In genomic region chr10:81494260-81495041, GRCm38 (mm10) we compare ENCODE assay signal across 8 mouse cellular contexts. TPM values are rescaled to one million over a fixed set of nuclear protein-coding genes. Genes with fewer than 3 reads are reported as not detected.
DNase-seq lines count a peak whose midpoint lies in the region; ATAC-seq and TF ChIP-seq lines count a peak whose summit lies in the region.

No protein-coding gene starts in this region.

- no peak overlapping the region for H3K27ac ChIP-seq in heart, embryonic 10.5 days
- H3K27ac ChIP-seq in bone marrow, adult 2 months (ENCODE audit: control insufficient read depth, insufficient read depth, low read depth, low read length, poor library complexity) = peak overlapping the region; percentile 65
- no peak overlapping the region for H3K27ac ChIP-seq in midbrain, embryonic 12.5 days (replicated peaks)

- DNase-seq in heart, embryonic 10.5 days (ENCODE audit: low spot score) = no peak
- no peak for DNase-seq in heart, adult 9 months (ENCODE audit: low spot score in 2 of 2)
- DNase-seq in induced T-regulatory cell, adult 2 months (ENCODE audit: low read depth) = peak; percentile 19
- no peak for DNase-seq in adipocyte (ENCODE audit: low spot score)
- DNase-seq in embryo, embryonic 9.5 days (ENCODE audit: extremely low spot score) = no peak

- H3K4me2 ChIP-seq in midbrain, embryonic 12.5 days (replicated peaks) = peak overlapping the region; percentile 89

- WGBS in heart, embryonic 10.5 days = 88% methylated on average over 11 of the region's 11 CpGs
- WGBS in bone marrow, adult 2 months = 47% methylated on average over 11 of the region's 11 CpGs
- WGBS in midbrain, embryonic 12.5 days = 94% methylated on average over 11 of the region's 11 CpGs

- ATAC-seq in midbrain, embryonic 12.5 days (ENCODE audit: low FRiP score, low read depth) = no peak
- no peak for ATAC-seq in erythroid progenitor cell, adult 5-6 weeks (replicated peaks; ENCODE audit: low FRiP score, poor library complexity, severe bottlenecking)

- H3K27me3 ChIP-seq in heart, embryonic 10.5 days (ENCODE audit: insufficient read depth, poor library complexity, severe bottlenecking) = no peaks in the 10 kb centered on the region
- H3K27me3 ChIP-seq in midbrain, embryonic 12.5 days = no peaks in the 10 kb centered on the region; the same call in 1 of the 2 replicates

- no peak for TF ChIP-seq POLR2A in bone marrow, adult 2 months (IDR thresholded peaks at IDR 0.05; ENCODE audit: borderline replicate concordance, control insufficient read depth, low read depth, low read length)

- no peaks in the 10 kb centered on the region for H3K9me3 ChIP-seq in heart, embryonic 10.5 days
- no peaks in the 10 kb centered on the region for H3K9me3 ChIP-seq in midbrain, embryonic 12.5 days

- H3K4me1 ChIP-seq in heart, embryonic 10.5 days = peaks cover 39% of the 10 kb centered on the region
- H3K4me1 ChIP-seq in bone marrow, adult 2 months (ENCODE audit: control insufficient read depth, insufficient read depth, low read length) = no peaks in the 10 kb centered on the region; the same call in 1 of the 2 replicates
- H3K4me1 ChIP-seq in midbrain, embryonic 12.5 days = peaks cover 20% of the 10 kb centered on the region

- no peak for TF ChIP-seq CTCF in bone marrow, adult 2 months (IDR thresholded peaks at IDR 0.05; ENCODE audit: control insufficient read depth, insufficient read depth, low read length)

- no peak overlapping the region; the same call in 1 of the 2 replicates for H3K9ac ChIP-seq in midbrain, embryonic 12.5 days (replicated peaks)

- H3K36me3 ChIP-seq in heart, embryonic 10.5 days = peaks cover 43% of the 10 kb centered on the region
- H3K36me3 ChIP-seq in midbrain, embryonic 12.5 days = peaks cover 40% of the 10 kb centered on the region

- peak overlapping the region; percentile 69 for H3K4me3 ChIP-seq in heart, embryonic 10.5 days
- H3K4me3 ChIP-seq in bone marrow, adult 2 months (replicated peaks; ENCODE audit: control insufficient read depth, low read depth, low read length) = peak overlapping the region; percentile 84
- H3K4me3 ChIP-seq in midbrain, embryonic 12.5 days = peak overlapping the region; percentile 73

RNA-seq across cellular contexts. Expression of gene Ncln, which starts 1.7 kb away (rescaled TPM):
- 75.3 and 86.1 TPM in 2 replicates for polyA plus RNA-seq in heart, embryonic 10.5 days (2016; fragmentation: Nextera tagmentation; extraction: Ambion mirVana)
- 30.2 and 61.0 TPM in 2 replicates for polyA plus RNA-seq in bone marrow, adult 2 months (2011; ENCODE audit: insufficient read depth, insufficient read length, low replicate concordance, missing spikeins)
- 66.9 and 68.3 TPM in 2 replicates for polyA plus RNA-seq in midbrain, embryonic 12.5 days (2016; fragmentation: Nextera tagmentation; extraction: Ambion mirVana)
- total RNA-seq in erythroid progenitor cell, adult 5-6 weeks (2015; ENCODE audit: low replicate concordance) = 8.6 and 37.7 TPM in 2 replicates
- 8.7 and 27.1 TPM in 2 replicates for total RNA-seq in erythroid progenitor cell, adult 5-6 weeks (2017; ENCODE audit: low replicate concordance)

RNA-seq across cellular contexts. Expression of gene S1pr4, which starts 5.5 kb away (rescaled TPM):
- polyA plus RNA-seq in heart, embryonic 10.5 days (2016; fragmentation: Nextera tagmentation; extraction: Ambion mirVana) = 0.46 and 0.83 TPM in 2 replicates
- polyA plus RNA-seq in bone marrow, adult 2 months (2011; ENCODE audit: insufficient read depth, insufficient read length, low replicate concordance, missing spikeins) = 7.6 and 15.8 TPM in 2 replicates
- polyA plus RNA-seq in midbrain, embryonic 12.5 days (2016; fragmentation: Nextera tagmentation; extraction: Ambion mirVana) = 0.41 and 0.77 TPM in 2 replicates
- total RNA-seq in erythroid progenitor cell, adult 5-6 weeks (2015; ENCODE audit: low replicate concordance) = 2.2 and 5.4 TPM in 2 replicates
- total RNA-seq in erythroid progenitor cell, adult 5-6 weeks (2017; ENCODE audit: low replicate concordance) = 2.3 and 3.7 TPM in 2 replicates

RNA-seq across cellular contexts. Expression of gene Celf5, which starts 11.9 kb away (rescaled TPM):
- polyA plus RNA-seq in heart, embryonic 10.5 days (2016; fragmentation: Nextera tagmentation; extraction: Ambion mirVana) = 0.10 and 0.18 TPM in 2 replicates
- 0.72 TPM in 1 of 2 replicates, not detected in the other for polyA plus RNA-seq in bone marrow, adult 2 months (2011; ENCODE audit: insufficient read depth, insufficient read length, low replicate concordance, missing spikeins)
- polyA plus RNA-seq in midbrain, embryonic 12.5 days (2016; fragmentation: Nextera tagmentation; extraction: Ambion mirVana) = 37.1 and 44.4 TPM in 2 replicates
- not detected in 2 replicates for total RNA-seq in erythroid progenitor cell, adult 5-6 weeks (2015; ENCODE audit: low replicate concordance)
- not detected in 2 replicates for total RNA-seq in erythroid progenitor cell, adult 5-6 weeks (2017; ENCODE audit: low replicate concordance)

RNA-seq across cellular contexts. Expression of gene Gna15, which starts 29.6 kb away (rescaled TPM):
- polyA plus RNA-seq in heart, embryonic 10.5 days (2016; fragmentation: Nextera tagmentation; extraction: Ambion mirVana) = 2.8 and 4.8 TPM in 2 replicates
- polyA plus RNA-seq in bone marrow, adult 2 months (2011; ENCODE audit: insufficient read depth, insufficient read length, low replicate concordance, missing spikeins) = 5.4 and 9.4 TPM in 2 replicates
- 0.58 and 1.0 TPM in 2 replicates for polyA plus RNA-seq in midbrain, embryonic 12.5 days (2016; fragmentation: Nextera tagmentation; extraction: Ambion mirVana)
- total RNA-seq in erythroid progenitor cell, adult 5-6 weeks (2015; ENCODE audit: low replicate concordance) = 1.4 TPM in 1 of 2 replicates, not detected in the other
- total RNA-seq in erythroid progenitor cell, adult 5-6 weeks (2017; ENCODE audit: low replicate concordance) = 2.6 and 4.9 TPM in 2 replicates

RNA-seq across cellular contexts. Expression of gene Nfic, which starts 39.0 kb away (rescaled TPM):
- polyA plus RNA-seq in heart, embryonic 10.5 days (2016; fragmentation: Nextera tagmentation; extraction: Ambion mirVana) = 23.0 and 24.3 TPM in 2 replicates
- polyA plus RNA-seq in bone marrow, adult 2 months (2011; ENCODE audit: insufficient read depth, insufficient read length, low replicate concordance, missing spikeins) = 5.1 and 14.5 TPM in 2 replicates
- polyA plus RNA-seq in midbrain, embryonic 12.5 days (2016; fragmentation: Nextera tagmentation; extraction: Ambion mirVana) = 14.7 and 19.7 TPM in 2 replicates
- total RNA-seq in erythroid progenitor cell, adult 5-6 weeks (2015; ENCODE audit: low replicate concordance) = 10.1 and 15.1 TPM in 2 replicates
- total RNA-seq in erythroid progenitor cell, adult 5-6 weeks (2017; ENCODE audit: low replicate concordance) = 0.45 and 0.90 TPM in 2 replicates

Comparison
In these comparisons a context has a peak if more than half of its experiments do, and no peak if none do; other contexts are left out.
1. RNA of gene Celf5, which starts 11.9 kb away (polyA plus RNA-seq): 37.1 to 44.4 TPM in midbrain, embryonic 12.5 days; 0.72 TPM in bone marrow, adult 2 months and 0.10 to 0.18 TPM in heart, embryonic 10.5 days; every median in the first group is over 10 times any median in the second.
2. Peak in every context shown above with its lines, with median percentiles within 50 percentile points of each other: H3K4me3 ChIP-seq.